Mouse (Mus musculus): ENCODE measurements at regions not wholly inside any gene's neighbourhood (a gene's known extent, or its start where the extent isn't known, plus 50 kb on each side); places are given as distances from the start of the nearest gene placed in this dataset.

DNA sequence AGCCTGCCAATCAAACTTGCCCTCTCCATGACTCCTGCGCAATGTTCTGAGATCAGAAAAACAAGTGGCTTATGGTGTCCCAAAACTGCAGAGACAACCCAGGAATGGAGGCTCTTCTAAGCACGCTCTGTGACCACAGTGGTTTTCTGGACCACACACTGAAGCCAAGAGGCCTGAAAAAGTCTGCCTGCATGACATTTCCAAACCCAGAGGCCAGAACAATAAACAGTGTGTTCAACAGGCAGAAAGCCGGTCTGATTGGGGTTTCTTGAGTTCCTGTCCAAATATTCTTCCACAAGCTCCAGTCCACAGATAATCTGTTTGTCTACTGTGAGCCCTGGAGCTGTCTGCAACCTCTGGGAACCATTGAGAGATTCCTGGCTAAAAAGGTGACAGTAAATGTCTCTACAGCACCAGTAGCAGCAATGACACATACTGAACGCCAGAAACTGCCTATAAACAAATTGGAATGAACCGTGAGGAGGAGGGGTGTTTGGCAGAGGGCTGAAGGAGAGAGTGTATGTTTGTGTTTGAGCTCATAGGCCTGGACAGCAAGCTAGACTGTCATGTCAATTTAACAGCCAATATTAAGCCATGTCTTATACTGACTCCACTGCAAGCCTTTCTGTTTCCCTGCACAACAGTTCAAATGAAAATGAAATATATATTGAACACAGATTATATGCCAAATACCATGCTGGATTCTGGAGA, 152.2 kb downstream of the Rpl10-ps3 start:
- Histone ChIP-seq H3K27ac (replicated peaks; ENCODE audit: low read depth, low read length) (no peak overlapping the region), H3K36me3 (ENCODE audit: control insufficient read depth, insufficient read depth, low read length) (no peaks in the 10 kb centered on the region), H3K4me1 (ENCODE audit: control insufficient read depth, insufficient read depth, low read length) (peaks cover 8% of the 10 kb centered on the region), H3K4me2 (ENCODE audit: low read length) (no peak overlapping the region), H3K4me3 (replicated peaks; ENCODE audit: low read depth, low read length) (no peak overlapping the region), H3K27me3 (ENCODE audit: control insufficient read depth, insufficient read depth, low read length) (no peaks in the 10 kb centered on the region), H3K9ac (replicated peaks; ENCODE audit: low read length) (no peak overlapping the region), H3K9me3 (ENCODE audit: control insufficient read depth, low read length) (no peaks in the 10 kb centered on the region)
- DNase-seq (no peak), ATAC-seq (ENCODE audit: low FRiP score, low TSS enrichment) (no peak)
- WGBS: 85% methylated on average over 5 of the region's 5 CpGs

DNA sequence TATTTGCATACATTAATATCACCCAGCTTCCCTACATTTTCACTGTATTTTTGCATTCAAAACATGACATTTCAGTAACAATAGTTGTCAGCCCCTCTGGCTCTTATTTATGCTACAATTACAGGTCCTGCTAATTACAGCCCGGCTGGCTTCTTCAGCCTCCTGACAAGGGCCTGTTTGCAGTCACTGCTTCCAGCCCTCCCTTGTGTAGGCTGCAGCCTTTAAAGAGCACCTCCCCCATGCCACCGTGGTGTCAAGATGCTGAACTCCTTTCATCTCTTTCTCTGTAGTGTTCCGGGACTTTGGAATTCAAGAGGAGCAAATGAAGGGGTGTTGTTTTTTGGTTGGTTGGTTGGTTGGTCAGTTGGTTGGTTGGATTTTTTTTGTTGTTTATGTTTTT, 153.6 kb downstream of the Rpl10-ps3 start:
- Histone ChIP-seq H3K27ac (replicated peaks; ENCODE audit: low read depth, low read length) (no peak overlapping the region), H3K27me3 (ENCODE audit: control insufficient read depth, insufficient read depth, low read length) (no peaks in the 10 kb centered on the region), H3K4me1 (ENCODE audit: control insufficient read depth, insufficient read depth, low read length) (peaks cover 8% of the 10 kb centered on the region), H3K9ac (replicated peaks; ENCODE audit: low read length) (no peak overlapping the region), H3K4me2 (ENCODE audit: low read length) (no peak overlapping the region), H3K9me3 (ENCODE audit: control insufficient read depth, low read length) (no peaks in the 10 kb centered on the region), H3K4me3 (replicated peaks; ENCODE audit: low read depth, low read length) (no peak overlapping the region), H3K36me3 (ENCODE audit: control insufficient read depth, insufficient read depth, low read length) (no peaks in the 10 kb centered on the region)
- ATAC-seq (ENCODE audit: low FRiP score, low TSS enrichment) (no peak), DNase-seq (peak; percentile 38)
- WGBS: 9% methylated on average over 3 of the region's 3 CpGs

DNA sequence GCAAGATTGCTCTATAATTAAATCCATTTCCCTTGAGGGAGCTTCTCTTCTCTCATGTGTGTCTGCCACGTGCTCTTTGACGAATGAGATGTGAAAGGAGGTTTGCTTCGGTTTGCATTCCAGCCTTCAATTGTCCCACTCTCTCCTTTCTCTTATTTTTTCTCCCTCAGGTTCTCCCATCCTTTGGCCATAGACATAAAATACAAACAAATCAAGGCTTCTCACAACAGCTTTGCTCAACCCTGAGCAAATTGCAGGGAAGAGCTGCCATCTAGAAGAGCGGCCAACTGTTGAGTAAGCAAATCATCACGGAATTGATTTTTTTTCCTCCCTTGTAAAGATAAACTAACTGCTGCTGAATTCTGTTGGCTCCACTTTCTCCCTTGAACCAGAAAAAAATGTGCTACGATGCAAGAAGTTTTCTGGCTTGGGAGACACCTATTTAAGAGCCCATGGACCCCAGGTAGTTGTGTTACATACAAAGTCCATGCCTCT, 156.1 kb downstream of the Rpl10-ps3 start:
- WGBS: 74% methylated on average over 6 of the region's 6 CpGs
- Histone ChIP-seq H3K4me1 (ENCODE audit: control insufficient read depth, insufficient read depth, low read length) (peaks cover 8% of the 10 kb centered on the region), H3K4me2 (ENCODE audit: low read length) (no peak overlapping the region), H3K9ac (replicated peaks; ENCODE audit: low read length) (no peak overlapping the region), H3K27ac (replicated peaks; ENCODE audit: low read depth, low read length) (no peak overlapping the region), H3K9me3 (ENCODE audit: control insufficient read depth, low read length) (no peaks in the 10 kb centered on the region), H3K27me3 (ENCODE audit: control insufficient read depth, insufficient read depth, low read length) (no peaks in the 10 kb centered on the region), H3K4me3 (replicated peaks; ENCODE audit: low read depth, low read length) (no peak overlapping the region), H3K36me3 (ENCODE audit: control insufficient read depth, insufficient read depth, low read length) (no peaks in the 10 kb centered on the region)
- DNase-seq (no peak), ATAC-seq (ENCODE audit: low FRiP score, low TSS enrichment) (no peak)

DNA sequence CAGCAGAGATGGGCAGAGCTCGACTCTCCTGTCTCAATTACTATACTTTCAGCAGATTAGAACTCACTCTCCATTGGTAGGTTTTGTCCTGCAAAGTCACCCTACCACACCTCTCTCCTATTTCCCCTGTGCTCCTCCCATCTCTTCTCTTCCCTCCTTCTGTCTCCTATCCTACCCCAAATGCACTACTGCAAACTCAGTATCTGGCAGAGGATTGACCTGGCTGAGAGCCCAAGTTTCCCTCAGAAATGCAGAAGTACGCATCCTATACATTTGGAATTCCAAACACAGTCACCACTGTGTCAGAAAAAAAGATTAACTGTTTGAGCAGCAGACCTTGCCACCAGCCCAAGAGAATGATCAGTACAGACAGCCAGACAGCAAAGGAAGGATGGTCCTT, 163.4 kb downstream of the Rpl10-ps3 start:
- Histone ChIP-seq H3K4me2 (ENCODE audit: low read length) (no peak overlapping the region), H3K27ac (replicated peaks; ENCODE audit: low read depth, low read length) (no peak overlapping the region), H3K36me3 (ENCODE audit: control insufficient read depth, insufficient read depth, low read length) (no peaks in the 10 kb centered on the region), H3K4me1 (ENCODE audit: control insufficient read depth, insufficient read depth, low read length) (no peaks in the 10 kb centered on the region), H3K9me3 (ENCODE audit: control insufficient read depth, low read length) (no peaks in the 10 kb centered on the region), H3K27me3 (ENCODE audit: control insufficient read depth, insufficient read depth, low read length) (no peaks in the 10 kb centered on the region), H3K9ac (replicated peaks; ENCODE audit: low read length) (no peak overlapping the region), H3K4me3 (replicated peaks; ENCODE audit: low read depth, low read length) (no peak overlapping the region)
- 61% methylated on average over 2 of the region's 2 CpGs for WGBS
- ATAC-seq (ENCODE audit: low FRiP score, low TSS enrichment): no peak
- DNase-seq: no peak

DNA sequence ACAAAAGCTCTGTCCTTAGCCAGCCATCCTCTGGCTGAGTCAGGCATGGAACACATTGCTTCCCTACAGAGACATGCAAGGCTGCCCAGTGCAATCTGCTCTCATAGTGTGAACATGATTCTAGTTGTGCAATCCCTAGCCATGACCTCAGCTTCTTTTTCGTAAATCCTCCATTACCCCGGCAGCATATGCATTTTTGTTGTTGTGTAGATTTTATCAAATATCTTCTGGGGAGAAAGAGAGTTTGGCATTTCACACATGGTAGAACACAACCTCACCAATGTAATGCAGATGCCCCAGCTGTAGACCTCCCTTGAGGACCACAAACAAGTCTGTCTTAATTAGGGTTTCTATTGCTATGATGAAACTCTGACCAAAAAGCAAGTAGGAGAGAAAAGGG, 168.6 kb downstream of the Rpl10-ps3 start:
- no peaks in the 10 kb centered on the region for H3K27me3 ChIP-seq (ENCODE audit: control insufficient read depth, insufficient read depth, low read length)
- WGBS: 93% methylated on average over 2 of the region's 2 CpGs
- H3K9me3 ChIP-seq (ENCODE audit: control insufficient read depth, low read length): no peaks in the 10 kb centered on the region
- no peak overlapping the region for H3K4me3 ChIP-seq (replicated peaks; ENCODE audit: low read depth, low read length)
- no peak overlapping the region for H3K4me2 ChIP-seq (ENCODE audit: low read length)
- 0 out of 2 replicates have a peak, but pooled peaks cover 3% of the 10 kb centered on the region for H3K4me1 ChIP-seq (ENCODE audit: control insufficient read depth, insufficient read depth, low read length)
- H3K27ac ChIP-seq (replicated peaks; ENCODE audit: low read depth, low read length): no peak overlapping the region
- ATAC-seq (ENCODE audit: low FRiP score, low TSS enrichment) (no peak), DNase-seq (no peak)
- no peak overlapping the region for H3K9ac ChIP-seq (replicated peaks; ENCODE audit: low read length)
- H3K36me3 ChIP-seq (ENCODE audit: control insufficient read depth, insufficient read depth, low read length): no peaks in the 10 kb centered on the region

DNA sequence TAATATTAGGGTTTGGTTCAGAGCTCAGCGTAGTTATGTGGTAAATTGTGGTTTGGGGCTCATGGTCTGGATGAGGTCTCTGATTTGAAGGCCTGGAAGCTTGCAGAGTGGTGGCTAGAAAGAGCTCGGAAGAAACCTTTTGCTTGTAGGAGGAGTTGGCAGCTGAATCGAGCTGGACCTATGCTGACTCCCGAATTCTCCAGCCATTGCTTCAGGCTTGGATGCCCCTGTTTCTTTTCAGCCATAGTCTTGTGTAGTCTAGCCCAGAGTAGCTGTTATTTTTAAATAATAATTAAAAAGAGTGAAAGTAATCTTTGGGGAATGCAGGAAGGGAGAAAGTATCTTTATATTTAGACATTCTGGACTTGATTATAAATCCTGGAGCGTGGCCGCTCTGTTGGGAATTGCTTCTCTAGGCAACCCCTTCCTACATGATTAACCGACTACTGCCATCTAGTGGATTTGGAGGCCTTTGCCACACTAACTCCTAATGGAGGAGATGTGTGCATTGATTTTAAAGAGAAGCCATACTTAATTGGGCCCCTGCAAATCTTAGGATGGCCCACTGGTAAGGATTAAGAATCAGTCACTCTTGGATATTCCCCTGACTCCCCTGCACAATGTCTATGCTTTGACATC, 172.8 kb downstream of the Rpl10-ps3 start:
- Histone ChIP-seq H3K4me3 (replicated peaks; ENCODE audit: low read depth, low read length) (no peak overlapping the region), H3K4me2 (ENCODE audit: low read length) (peak overlapping the region; percentile 42), H3K9ac (replicated peaks; ENCODE audit: low read length) (no peak overlapping the region), H3K4me1 (ENCODE audit: control insufficient read depth, insufficient read depth, low read length) (0 out of 2 replicates have a peak, but pooled peaks cover 3% of the 10 kb centered on the region), H3K27me3 (ENCODE audit: control insufficient read depth, insufficient read depth, low read length) (no peaks in the 10 kb centered on the region), H3K27ac (replicated peaks; ENCODE audit: low read depth, low read length) (0 out of 2 replicates have a peak overlapping the region, but pooled peaks have one; percentile 15), H3K36me3 (ENCODE audit: control insufficient read depth, insufficient read depth, low read length) (no peaks in the 10 kb centered on the region), H3K9me3 (ENCODE audit: control insufficient read depth, low read length) (no peaks in the 10 kb centered on the region)
- DNase-seq: peak; percentile 97
- 30% methylated on average over 7 of the region's 7 CpGs for WGBS
- peak; percentile 62; the same call in 1 of the 2 replicates for ATAC-seq (ENCODE audit: low FRiP score, low TSS enrichment)

DNA sequence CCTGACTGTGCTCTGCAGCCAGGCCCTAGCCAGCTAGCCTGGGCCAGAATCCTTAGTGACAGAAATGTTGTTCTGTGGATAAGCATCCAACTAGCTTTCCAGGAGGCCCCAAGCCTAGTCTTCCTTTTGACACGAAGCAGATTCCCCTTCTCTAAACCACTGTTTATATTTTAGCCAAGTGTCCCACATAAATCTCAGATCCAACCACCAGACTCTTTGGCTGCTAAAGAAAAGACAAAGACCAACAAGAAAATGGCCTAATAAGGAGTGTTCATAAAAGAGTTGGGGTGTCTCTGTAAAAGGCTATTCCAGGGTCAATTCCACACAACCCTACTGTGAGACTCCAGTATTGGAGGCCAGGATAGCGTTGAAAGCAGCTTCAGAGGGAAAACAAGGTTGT, 173.6 kb downstream of the Rpl10-ps3 start:
- ATAC-seq (ENCODE audit: low FRiP score, low TSS enrichment): no peak
- no peaks in the 10 kb centered on the region for H3K27me3 ChIP-seq (ENCODE audit: control insufficient read depth, insufficient read depth, low read length)
- no peak overlapping the region for H3K27ac ChIP-seq (replicated peaks; ENCODE audit: low read depth, low read length)
- DNase-seq: no peak
- no peak overlapping the region for H3K4me2 ChIP-seq (ENCODE audit: low read length)
- H3K36me3 ChIP-seq (ENCODE audit: control insufficient read depth, insufficient read depth, low read length): no peaks in the 10 kb centered on the region
- 0 out of 2 replicates have a peak, but pooled peaks cover 3% of the 10 kb centered on the region for H3K4me1 ChIP-seq (ENCODE audit: control insufficient read depth, insufficient read depth, low read length)
- no peak overlapping the region for H3K4me3 ChIP-seq (replicated peaks; ENCODE audit: low read depth, low read length)
- no peaks in the 10 kb centered on the region for H3K9me3 ChIP-seq (ENCODE audit: control insufficient read depth, low read length)
- no peak overlapping the region for H3K9ac ChIP-seq (replicated peaks; ENCODE audit: low read length)
- 82% methylated on average over 2 of the region's 2 CpGs for WGBS

DNA sequence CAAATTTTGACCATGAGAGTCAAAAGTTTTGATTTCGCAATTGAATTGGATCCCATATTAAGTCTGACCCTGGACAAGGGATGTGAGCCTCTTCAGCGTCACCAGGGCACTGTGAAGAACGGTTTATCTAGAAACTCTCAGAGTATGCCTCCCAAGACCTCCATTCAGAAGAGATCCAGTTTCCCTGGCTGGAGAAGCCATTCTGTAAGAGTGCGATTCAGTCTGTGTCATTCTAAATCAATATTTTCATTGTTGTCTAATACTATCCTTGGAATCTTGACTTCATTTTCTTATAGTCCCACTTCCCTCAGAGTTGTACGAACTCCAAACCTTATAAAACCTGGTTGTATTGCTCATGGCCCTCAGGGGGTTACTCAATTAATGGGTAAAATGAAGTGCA, 174.1 kb downstream of the Rpl10-ps3 start:
- DNase-seq: no peak
- H3K4me3 ChIP-seq (replicated peaks; ENCODE audit: low read depth, low read length): no peak overlapping the region
- H3K9me3 ChIP-seq (ENCODE audit: control insufficient read depth, low read length): no peaks in the 10 kb centered on the region
- no peak overlapping the region for H3K27ac ChIP-seq (replicated peaks; ENCODE audit: low read depth, low read length)
- WGBS: 94% methylated on average over 5 of the region's 5 CpGs
- 0 out of 2 replicates have a peak, but pooled peaks cover 3% of the 10 kb centered on the region for H3K4me1 ChIP-seq (ENCODE audit: control insufficient read depth, insufficient read depth, low read length)
- no peak overlapping the region for H3K9ac ChIP-seq (replicated peaks; ENCODE audit: low read length)
- H3K4me2 ChIP-seq (ENCODE audit: low read length): no peak overlapping the region
- no peaks in the 10 kb centered on the region for H3K36me3 ChIP-seq (ENCODE audit: control insufficient read depth, insufficient read depth, low read length)
- no peak for ATAC-seq (ENCODE audit: low FRiP score, low TSS enrichment)
- no peaks in the 10 kb centered on the region for H3K27me3 ChIP-seq (ENCODE audit: control insufficient read depth, insufficient read depth, low read length)

DNA sequence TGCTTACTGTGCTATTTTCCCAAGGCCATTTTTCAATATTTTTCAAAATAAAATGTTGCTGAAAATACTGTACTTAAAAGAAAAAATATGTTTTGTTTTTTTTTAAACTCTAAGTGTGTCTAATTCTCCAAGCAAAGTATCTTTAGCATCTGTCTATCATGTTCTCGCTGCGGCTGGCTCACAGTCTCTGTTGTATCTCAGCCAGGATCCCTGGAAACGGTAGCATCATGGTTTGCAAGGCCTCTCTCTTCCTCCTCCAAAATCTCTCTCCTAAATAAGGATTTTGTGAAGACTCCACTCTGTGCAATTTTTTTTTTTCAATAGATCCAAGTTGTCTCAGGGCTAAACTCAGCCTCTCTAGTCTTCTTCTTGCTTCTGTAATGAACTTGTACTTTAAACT, 190.2 kb downstream of the Rpl10-ps3 start:
- no peaks in the 10 kb centered on the region for H3K9me3 ChIP-seq (ENCODE audit: control insufficient read depth, low read length)
- H3K27me3 ChIP-seq (ENCODE audit: control insufficient read depth, insufficient read depth, low read length): no peaks in the 10 kb centered on the region
- no peak overlapping the region for H3K27ac ChIP-seq (replicated peaks; ENCODE audit: low read depth, low read length)
- ATAC-seq (ENCODE audit: low FRiP score, low TSS enrichment) (no peak), DNase-seq (no peak)
- H3K4me1 ChIP-seq (ENCODE audit: control insufficient read depth, insufficient read depth, low read length): no peaks in the 10 kb centered on the region
- WGBS: 92% methylated on average over 3 of the region's 3 CpGs
- H3K4me2 ChIP-seq (ENCODE audit: low read length): no peak overlapping the region
- H3K36me3 ChIP-seq (ENCODE audit: control insufficient read depth, insufficient read depth, low read length): no peaks in the 10 kb centered on the region
- no peak overlapping the region for H3K9ac ChIP-seq (replicated peaks; ENCODE audit: low read length)
- H3K4me3 ChIP-seq (replicated peaks; ENCODE audit: low read depth, low read length): no peak overlapping the region
